Mouse (Mus musculus) neutrophil, adult 83 days (primary cell): ENCODE data around the gene Pla2g2d. TPM values are rescaled to one million over a fixed set of nuclear protein-coding genes. Genes with fewer than 3 reads are reported as not detected.

ENCODE experiments used
- total RNA-seq, 2 experiments: library from RNA; stranded (reverse); gene quantifications; one replicate each; pipeline ENCODE4 v1.2.4; 2023

Gene Pla2g2d
- not detected for total RNA-seq

GRCm38 (mm10) chr4:138775435-138775834 is at the start of gene Pla2g2d:
Gene Pla2g2d, plus strand, starts transcription at chr4:138775735.

GRCm38 (mm10) chr4:138737031-138737430 is 38.5 kb upstream of the Pla2g2d start, which contains the start of gene Ubxn10:
Gene Ubxn10, minus strand, starts transcription at chr4:138737167.

GRCm38 (mm10) chr4:138757416-138757815 is 18.1 kb upstream of the Pla2g2d start, which contains the start of gene Pla2g2f:
Gene Pla2g2f, minus strand, starts transcription at chr4:138757626.

Other genes starting within 250 kb of the Pla2g2d start
- gene Vwa5b1, start 139.9 kb upstream of the Pla2g2d start, total RNA-seq = not detected
- not detected for gene Pla2g2c, start 50.9 kb upstream of the Pla2g2d start, total RNA-seq
- gene Ubxn10, start 38.6 kb upstream of the Pla2g2d start, total RNA-seq = not detected
- gene Pla2g2f, start 18.1 kb upstream of the Pla2g2d start, total RNA-seq = not detected
- gene Pla2g5, start 87.7 kb downstream of the Pla2g2d start, total RNA-seq = 1 to 10 TPM; 1.4 to 1.7 TPM
- not detected for gene Gm13030, start 98.2 kb downstream of the Pla2g2d start, total RNA-seq
- not detected for gene Pla2g2e, start 102.2 kb downstream of the Pla2g2d start, total RNA-seq
- gene Otud3, start 138.2 kb downstream of the Pla2g2d start, total RNA-seq = 10 to 100 TPM; 18.1 to 18.9 TPM
- not detected for gene Rnf186, start 191.4 kb downstream of the Pla2g2d start, total RNA-seq
- 10 to 100 TPM in 1 of 2 experiments, 1 to 10 TPM in 1; 9.2 to 11.4 TPM for gene Tmco4, start 197.2 kb downstream of the Pla2g2d start, total RNA-seq